Mouse (Mus musculus) B cell, adult 2 months (primary cell): ENCODE data around the gene Snorc.

Experiments used
- DNase-seq, 2 experiments: peaks; one replicate each; pipeline ENCODE4 v3.0.0; 2022

Gene Snorc

GRCm38 (mm10) chr1:87510845-87511244 lies 40.8 kb downstream of the Snorc start:
- DNase-seq = no peak

GRCm38 (mm10) chr1:87520467-87520866 lies 50.4 kb downstream of the Snorc start:
- DNase-seq = no peak

- no peak for DNase-seq
Observed at GRCm38 (mm10) chr1:87521523-87521922, 51.5 kb downstream of the Snorc start.

GRCm38 (mm10) chr1:87525041-87525440 lies 55.0 kb downstream of the Snorc start:
- no peak for DNase-seq
